16 mouse cellular contexts compared by ENCODE assay signal in genomic region chr19:58015741-58016140, GRCm38 (mm10).
"Had no signal": no experiment of that assay in that cellular context is flagged by ENCODE, and none has a peak within 500 bp of the region (broad histone marks: within the 10 kb centered on the region; RNA-seq: fewer than 3 reads in every experiment).

No protein-coding gene starts in this region.

- H3K4me1 ChIP-seq: liver, embryonic 13.5 days; lung, embryonic 15.5 days; megakaryocyte, embryonic 14.5 days; midbrain, embryonic 15.5 days had no signal

- H3K27ac ChIP-seq: left cerebral cortex, adult 2 months; limb, embryonic 10.5 days; liver, embryonic 13.5 days; lung, embryonic 15.5 days; macrophage; midbrain, embryonic 15.5 days; stomach, postnatal 0 days had no signal

- H3K4me3 ChIP-seq: left cerebral cortex, adult 2 months; limb, embryonic 10.5 days; liver, embryonic 13.5 days; lung, embryonic 15.5 days; megakaryocyte, embryonic 14.5 days; midbrain, embryonic 15.5 days had no signal

- DNase-seq: kidney, adult 9 months; kidney, postnatal 10 days; liver, embryonic 13.5 days; liver, postnatal 0 days; lung, postnatal 14 days; right cerebral cortex, adult 18-20 months; right cerebral cortex, postnatal 25 days; thymus, postnatal 4 days had no signal

- H3K27me3 ChIP-seq: liver, embryonic 13.5 days; lung, embryonic 15.5 days; megakaryocyte, embryonic 14.5 days; midbrain, embryonic 15.5 days had no signal

- H3K36me3 ChIP-seq: limb, embryonic 10.5 days; liver, embryonic 13.5 days; lung, embryonic 15.5 days; midbrain, embryonic 15.5 days had no signal

- H3K4me2 ChIP-seq: liver, embryonic 13.5 days; lung, embryonic 15.5 days; midbrain, embryonic 11.5 days; midbrain, embryonic 15.5 days had no signal

- H3K9ac ChIP-seq: liver, embryonic 13.5 days; liver, postnatal 0 days; lung, embryonic 15.5 days; midbrain, embryonic 15.5 days had no signal
